Mouse (Mus musculus): ENCODE results near the gene Fam20a.

- no peak for TF ChIP-seq GATA1 (IDR thresholded peaks at IDR 0.05; ENCODE audit: borderline replicate concordance, low read length)
- no peak for TF ChIP-seq FLI1 (IDR thresholded peaks at IDR 0.05; ENCODE audit: low read length)
Measured at GRCm38 (mm10) chr11:109669149-109669708, 52.9 kb downstream of the Fam20a start.
